Mouse (Mus musculus) neural tube, embryonic 14.5 days (tissue): ENCODE measurements at regions not wholly inside any gene's neighbourhood (a gene's known extent, or its start where the extent isn't known, plus 50 kb on each side); places are given as distances from the start of the nearest gene placed in this dataset.

ENCODE experiments used
- ATAC-seq: fragments of 200-750 bp; cut with Nextera tagmentation; 2 replicates; pipeline ENCODE4 v1.8.0; 2017; ENCODE audit warnings: low read depth, mild to moderate bottlenecking, moderate TSS enrichment, moderate library complexity
- H3K27ac ChIP-seq: fragments of 300-500 bp; sonication (generic); 2 replicates; pipeline ENCODE4 v1.5.1; 2014; ENCODE audit warnings: low read depth, mild to moderate bottlenecking, control low read depth, low read length, moderate library complexity, mixed read lengths
- H3K27me3 ChIP-seq: fragments of 300-500 bp; sonication (generic); 2 replicates; pipeline ENCODE4 v1.6.1; 2014; ENCODE audit warnings: low read length; ENCODE audit not compliant: control insufficient read depth, insufficient read depth
- H3K36me3 ChIP-seq: fragments of 300-500 bp; sonication (generic); 2 replicates; pipeline ENCODE4 v1.6.1; 2014; ENCODE audit warnings: low read length, mixed read lengths; ENCODE audit not compliant: control insufficient read depth, insufficient read depth
- H3K4me1 ChIP-seq: fragments of 300-500 bp; sonication (generic); 2 replicates; pipeline ENCODE4 v1.6.1; 2014; ENCODE audit warnings: low read length; ENCODE audit not compliant: control insufficient read depth, insufficient read depth
- H3K4me2 ChIP-seq: fragments of 300-500 bp; sonication (generic); 2 replicates; pipeline ENCODE4 v1.6.1; 2014; ENCODE audit warnings: mild to moderate bottlenecking, low read depth, low read length, control low read depth
- H3K4me3 ChIP-seq: fragments of 300-500 bp; sonication (generic); 2 replicates; pipeline ENCODE4 v1.5.1; 2014; ENCODE audit warnings: low read depth, low read length, control low read depth, mixed read lengths
- H3K9ac ChIP-seq: fragments of 300-500 bp; sonication (generic); replicated peaks from 2 replicates; pipeline ENCODE4 v1.6.1; 2014; ENCODE audit warnings: low read depth, mild to moderate bottlenecking, control low read depth, low read length, mixed read lengths
- H3K9me3 ChIP-seq: fragments of 300-500 bp; sonication (generic); 2 replicates; pipeline ENCODE4 v1.6.1; 2016; ENCODE audit warnings: low read length; ENCODE audit not compliant: control insufficient read depth
- WGBS: fragments of 180-500 bp; shearing (Covaris S2); extraction: QIAGEN DNeasy Blood & Tissue Kit; methylation state at CpG from one replicate; pipeline ENCODE4 v1.1.7; 2014; 5-methylcytosine and 5-hydroxymethylcytosine counted together

GRCm38 (mm10) chr13:52275196-52275595, 255.9 kb downstream of the Diras2 start:
- Histone ChIP-seq H3K9me3 (no peaks in the 10 kb centered on the region), H3K4me1 (no peaks in the 10 kb centered on the region), H3K27ac (no peak overlapping the region), H3K4me3 (no peak overlapping the region), H3K27me3 (no peaks in the 10 kb centered on the region), H3K36me3 (no peaks in the 10 kb centered on the region), H3K4me2 (no peak overlapping the region), H3K9ac (no peak overlapping the region)
- ATAC-seq, result no peak
- WGBS, result 84% methylated on average over 5 of the region's 5 CpGs

- H3K27me3 ChIP-seq, result no peaks in the 10 kb centered on the region
- H3K9me3 ChIP-seq, result no peaks in the 10 kb centered on the region
- H3K4me1 ChIP-seq, result no peaks in the 10 kb centered on the region
- ATAC-seq, result peak; percentile 74
- H3K4me2 ChIP-seq, result peak overlapping the region; percentile 14; the same call in 1 of the 2 replicates
- H3K4me3 ChIP-seq, result no peak overlapping the region
- no peak overlapping the region for H3K27ac ChIP-seq
- WGBS, result 11% methylated on average over 8 of the region's 8 CpGs
- no peaks in the 10 kb centered on the region for H3K36me3 ChIP-seq
- no peak overlapping the region for H3K9ac ChIP-seq
Measured at GRCm38 (mm10) chr13:52275675-52276074, 255.4 kb downstream of the Diras2 start.

GRCm38 (mm10) chr13:52277195-52277594, 253.9 kb downstream of the Diras2 start:
- no peak for ATAC-seq
- Histone ChIP-seq H3K9me3 (no peaks in the 10 kb centered on the region), H3K9ac (no peak overlapping the region), H3K27ac (no peak overlapping the region), H3K4me2 (no peak overlapping the region), H3K4me1 (no peaks in the 10 kb centered on the region), H3K4me3 (no peak overlapping the region), H3K36me3 (no peaks in the 10 kb centered on the region), H3K27me3 (no peaks in the 10 kb centered on the region)
- 87% methylated on average over 3 of the region's 3 CpGs for WGBS

GRCm38 (mm10) chr13:52278831-52279230, 252.2 kb downstream of the Diras2 start:
- ATAC-seq, result no peak
- Histone ChIP-seq H3K9ac (no peak overlapping the region), H3K4me1 (no peaks in the 10 kb centered on the region), H3K27me3 (no peaks in the 10 kb centered on the region), H3K36me3 (no peaks in the 10 kb centered on the region), H3K4me2 (no peak overlapping the region), H3K4me3 (no peak overlapping the region), H3K27ac (no peak overlapping the region), H3K9me3 (no peaks in the 10 kb centered on the region)
- WGBS, result 91% methylated on average over 1 of the region's 1 CpGs

DNA sequence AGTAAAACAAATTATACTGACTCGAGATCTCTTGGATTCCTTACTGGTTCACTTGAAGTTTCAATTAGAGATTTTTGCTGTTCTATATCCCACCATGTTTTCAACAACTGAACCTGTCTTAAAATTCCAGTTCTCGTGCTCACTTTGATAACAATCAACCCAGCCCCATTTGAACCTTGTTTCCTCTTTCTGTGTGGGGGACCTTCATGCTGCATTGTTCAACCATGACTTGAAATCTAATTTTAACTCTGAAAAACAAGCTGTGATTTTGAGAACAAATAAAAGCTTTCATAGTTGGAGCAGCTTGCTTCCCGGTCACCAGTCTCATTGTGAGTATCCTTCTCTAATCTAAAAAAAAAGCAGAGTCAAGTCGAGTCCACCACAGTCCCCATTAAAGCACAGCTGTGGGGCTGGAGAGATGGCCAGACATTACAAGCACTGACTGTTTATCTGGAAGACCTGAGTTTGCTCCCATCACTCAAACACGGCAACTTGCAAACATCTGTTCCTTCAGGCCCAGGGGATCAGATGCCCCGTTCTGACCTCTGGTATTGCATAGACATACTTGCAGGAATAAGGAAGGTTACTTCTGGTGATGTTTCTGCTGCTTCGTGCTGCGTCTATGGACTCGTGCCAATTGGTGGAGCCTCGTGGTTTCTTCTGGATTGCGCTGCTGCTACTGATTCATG, 251.7 kb downstream of the Diras2 start:
- Histone ChIP-seq H3K9me3 (no peaks in the 10 kb centered on the region), H3K27me3 (no peaks in the 10 kb centered on the region), H3K4me1 (no peaks in the 10 kb centered on the region), H3K36me3 (no peaks in the 10 kb centered on the region), H3K9ac (no peak overlapping the region), H3K27ac (no peak overlapping the region), H3K4me3 (no peak overlapping the region), H3K4me2 (no peak overlapping the region)
- WGBS, result 82% methylated on average over 11 of the region's 11 CpGs
- ATAC-seq, result no peak

- H3K4me2 ChIP-seq, result no peak overlapping the region
- ATAC-seq, result no peak
- WGBS, result 91% methylated on average over 5 of the region's 5 CpGs
Measured at GRCm38 (mm10) chr13:52279970-52280348, 251.1 kb downstream of the Diras2 start.

GRCm38 (mm10) chr13:52281271-52281670, 249.8 kb downstream of the Diras2 start:
- H3K27me3 ChIP-seq, result no peaks in the 10 kb centered on the region
- no peak overlapping the region for H3K9ac ChIP-seq
- 77% methylated on average over 2 of the region's 2 CpGs for WGBS
- H3K27ac ChIP-seq, result no peak overlapping the region
- H3K4me1 ChIP-seq, result no peaks in the 10 kb centered on the region
- H3K36me3 ChIP-seq, result no peaks in the 10 kb centered on the region
- H3K4me3 ChIP-seq, result no peak overlapping the region
- ATAC-seq, result no peak
- no peaks in the 10 kb centered on the region for H3K9me3 ChIP-seq
- no peak overlapping the region for H3K4me2 ChIP-seq

More at GRCm38 (mm10) chr13:52279970-52280348, 251.1 kb downstream of the Diras2 start:
- H3K27ac ChIP-seq, result no peak overlapping the region
- H3K36me3 ChIP-seq, result no peaks in the 10 kb centered on the region
- H3K4me3 ChIP-seq, result no peak overlapping the region
- no peak overlapping the region for H3K9ac ChIP-seq
- H3K4me1 ChIP-seq, result no peaks in the 10 kb centered on the region
- H3K27me3 ChIP-seq, result no peaks in the 10 kb centered on the region
- H3K9me3 ChIP-seq, result no peaks in the 10 kb centered on the region

DNA sequence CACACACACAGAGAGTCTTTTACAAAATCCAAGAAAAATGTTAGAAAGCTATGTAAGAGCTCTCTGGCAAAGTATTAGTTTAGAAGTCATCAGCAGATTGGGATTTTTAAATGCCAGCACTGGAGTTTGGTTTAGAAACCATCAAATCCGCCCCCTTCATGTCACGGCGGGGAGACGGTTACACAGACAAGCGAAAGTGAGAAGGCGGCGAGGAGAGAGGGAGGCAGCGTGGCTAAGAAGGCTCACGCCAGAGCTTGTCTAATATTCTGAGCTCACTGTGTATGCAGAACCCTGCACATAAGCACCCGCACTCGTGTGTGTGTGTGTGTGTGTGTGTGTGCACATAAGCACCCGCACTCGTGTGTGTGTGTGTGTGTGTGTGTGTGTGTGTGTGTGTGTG, 248.6 kb downstream of the Diras2 start:
- Histone ChIP-seq H3K27me3 (no peaks in the 10 kb centered on the region), H3K9ac (no peak overlapping the region), H3K36me3 (no peaks in the 10 kb centered on the region), H3K9me3 (no peaks in the 10 kb centered on the region), H3K4me2 (no peak overlapping the region), H3K4me1 (no peaks in the 10 kb centered on the region), H3K4me3 (no peak overlapping the region), H3K27ac (no peak overlapping the region)
- ATAC-seq, result no peak
- WGBS, result 78% methylated on average over 13 of the region's 13 CpGs

GRCm38 (mm10) chr13:52283456-52283855, 247.6 kb downstream of the Diras2 start:
- Histone ChIP-seq H3K4me2 (no peak overlapping the region), H3K27ac (no peak overlapping the region), H3K9ac (no peak overlapping the region), H3K4me3 (no peak overlapping the region), H3K4me1 (no peaks in the 10 kb centered on the region), H3K27me3 (no peaks in the 10 kb centered on the region), H3K9me3 (no peaks in the 10 kb centered on the region), H3K36me3 (no peaks in the 10 kb centered on the region)
- 86% methylated on average over 11 of the region's 11 CpGs for WGBS
- ATAC-seq, result no peak
